Mouse (Mus musculus): ENCODE results near the gene Gm3336. TPM values are rescaled to one million over a fixed set of nuclear protein-coding genes. Genes with fewer than 3 reads are reported as not detected.

Gm3336 gene
- total and polyA plus RNA-seq, 2 experiments = 0.28 to 1.0 TPM

DNA sequence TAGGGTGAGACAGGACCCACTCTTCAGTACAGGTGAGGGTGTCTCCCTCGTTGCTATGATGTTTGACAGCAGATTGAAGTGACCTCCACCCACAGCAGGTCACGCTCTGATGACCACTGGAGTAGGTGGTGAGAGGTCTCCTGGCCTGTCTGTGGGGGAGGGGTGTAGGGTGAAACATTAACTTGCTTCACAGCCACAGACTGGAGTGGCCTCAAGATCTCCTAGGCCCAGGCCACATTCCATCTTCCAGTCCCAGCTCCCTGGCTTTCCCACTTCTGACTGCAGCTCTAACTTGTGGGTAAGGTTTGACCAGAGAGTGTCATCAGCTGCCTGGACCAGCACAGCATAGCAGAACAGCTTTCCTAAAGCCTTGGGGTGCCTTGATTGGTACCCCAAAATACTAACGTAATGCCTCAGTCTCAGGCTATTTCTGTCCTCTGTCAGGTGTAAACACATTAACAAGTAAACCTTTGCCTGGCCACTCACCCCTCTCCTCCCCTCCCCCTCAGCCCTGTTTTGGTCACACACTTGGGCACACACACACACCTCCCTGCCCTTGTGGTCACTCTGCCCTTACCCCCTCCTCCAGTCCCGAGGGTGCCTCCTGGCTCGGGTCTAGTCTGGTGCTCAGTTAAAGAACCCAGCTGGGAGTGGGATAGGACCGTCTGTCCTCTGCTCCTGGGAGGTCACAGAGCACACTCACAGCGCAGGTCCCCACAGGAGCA lies 5.3 kb downstream of the Gm3336 start, which contains the start of gene Pde4c:
Pde4c (plus strand) TSS at position 235 of the 725 bp plus-strand sequence.
- DNase-seq (ENCODE audit: extremely low read depth, low read depth, low spot score) = peak; percentile 97
- WGBS = 27% methylated on average over 7 of the region's 7 CpGs
- no peak for TF ChIP-seq CTCF (IDR thresholded peaks at IDR 0.05; ENCODE audit: low read depth, low read length)
- TF ChIP-seq POLR2A (IDR thresholded peaks at IDR 0.05; ENCODE audit: extremely low read depth, insufficient read depth, low read length) = peak; percentile 19; the same call in 1 of the 2 replicates
- peak within 1 kb of the TSS; percentile 93 for H3K27ac ChIP-seq (replicated peaks; ENCODE audit: insufficient read depth, low read depth, low read length)
- no peaks in the 10 kb centered on the region for H3K27me3 ChIP-seq (ENCODE audit: control insufficient read depth, insufficient read depth, low read length)
- peaks cover 9% of the 10 kb centered on the region; the same call in 1 of the 2 replicates for H3K79me2 ChIP-seq (ENCODE audit: control insufficient read depth, insufficient read depth, low read length)
- peaks cover 23% of the 10 kb centered on the region for H3K4me1 ChIP-seq (ENCODE audit: control insufficient read depth, insufficient read depth, low read length)
- no peaks in the 10 kb centered on the region for H3K36me3 ChIP-seq (ENCODE audit: control insufficient read depth, insufficient read depth, low read length)
- peak within 1 kb of the TSS; percentile 65 for H3K4me3 ChIP-seq (ENCODE audit: insufficient read depth, low read depth, low read length)
- H3K9ac ChIP-seq (ENCODE audit: low read depth, low read length) = peak within 1 kb of the TSS; percentile 82

DNA sequence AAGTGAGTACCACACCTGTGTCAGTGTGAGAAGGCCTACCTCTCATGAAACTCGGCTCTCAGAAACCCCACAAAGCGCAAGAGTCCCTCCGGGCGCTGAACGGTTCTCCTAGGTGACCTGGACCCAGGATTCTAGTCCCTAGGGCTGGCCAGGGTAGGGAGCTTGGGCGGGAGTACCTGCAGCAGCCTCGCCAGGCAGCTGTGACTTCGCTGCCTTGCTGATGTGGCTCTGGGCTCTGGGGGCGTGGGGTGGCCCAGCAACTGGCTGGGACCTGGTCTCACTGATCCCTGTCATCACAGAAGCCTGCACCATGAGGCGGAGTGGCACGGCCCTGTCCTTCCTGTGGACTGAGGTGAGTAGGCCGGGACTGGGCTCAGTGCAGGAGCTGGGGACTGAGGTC lies 5.9 kb downstream of the Gm3336 start:
- H3K27me3 ChIP-seq (ENCODE audit: control insufficient read depth, insufficient read depth, low read length) = no peaks in the 10 kb centered on the region
- peak overlapping the region; percentile 59 for H3K4me3 ChIP-seq (ENCODE audit: insufficient read depth, low read depth, low read length)
- H3K4me1 ChIP-seq (ENCODE audit: control insufficient read depth, insufficient read depth, low read length) = peaks cover 23% of the 10 kb centered on the region
- peaks cover 9% of the 10 kb centered on the region; the same call in 1 of the 2 replicates for H3K79me2 ChIP-seq (ENCODE audit: control insufficient read depth, insufficient read depth, low read length)
- 24% methylated on average over 12 of the region's 12 CpGs for WGBS
- peak overlapping the region; percentile 93 for H3K27ac ChIP-seq (replicated peaks; ENCODE audit: insufficient read depth, low read depth, low read length)
- peak overlapping the region; percentile 82 for H3K9ac ChIP-seq (ENCODE audit: low read depth, low read length)
- TF ChIP-seq POLR2A (IDR thresholded peaks at IDR 0.05; ENCODE audit: extremely low read depth, insufficient read depth, low read length) (no peak), CTCF (IDR thresholded peaks at IDR 0.05; ENCODE audit: low read depth, low read length) (no peak)
- DNase-seq (ENCODE audit: extremely low read depth, low read depth, low spot score) = peak; percentile 46
- H3K36me3 ChIP-seq (ENCODE audit: control insufficient read depth, insufficient read depth, low read length) = no peaks in the 10 kb centered on the region

DNA sequence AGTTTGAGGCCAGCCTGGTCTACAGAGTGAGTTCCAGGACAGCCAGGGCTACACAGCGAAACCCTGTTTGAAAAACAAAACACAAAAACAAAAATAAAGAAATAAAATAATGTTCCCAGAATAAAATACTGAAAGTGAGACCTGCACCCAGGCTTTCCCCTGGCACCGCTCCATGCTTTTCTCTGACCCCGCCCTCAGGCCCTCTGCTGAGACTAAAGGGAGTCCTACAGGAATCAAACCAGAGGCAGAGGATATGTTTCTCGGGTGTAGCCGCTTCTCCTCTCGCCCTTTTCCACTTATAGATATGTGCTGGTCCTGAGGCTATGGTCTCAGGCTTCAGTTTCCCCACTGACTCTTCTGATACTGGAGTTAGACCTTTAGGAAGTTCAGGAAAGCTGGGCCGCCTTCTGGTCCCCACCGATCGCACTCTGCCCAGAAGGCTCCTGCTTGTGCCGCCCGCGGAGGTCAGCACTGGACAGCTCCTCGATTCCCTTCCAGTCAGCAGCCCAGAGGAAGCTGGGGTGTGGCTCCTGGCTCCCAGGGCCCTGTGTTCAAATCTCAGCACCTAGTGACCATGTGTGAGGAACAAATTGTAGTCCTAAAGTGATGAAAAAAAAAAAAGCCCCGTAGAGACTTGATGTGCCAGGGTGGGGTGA lies 7.6 kb downstream of the Gm3336 start:
- Histone ChIP-seq H3K4me1 (ENCODE audit: control insufficient read depth, insufficient read depth, low read length) (peaks cover 14% of the 10 kb centered on the region), H3K9ac (ENCODE audit: low read depth, low read length) (no peak overlapping the region), H3K4me3 (ENCODE audit: insufficient read depth, low read depth, low read length) (no peak overlapping the region), H3K79me2 (ENCODE audit: control insufficient read depth, insufficient read depth, low read length) (peaks cover 9% of the 10 kb centered on the region; the same call in 1 of the 2 replicates), H3K36me3 (ENCODE audit: control insufficient read depth, insufficient read depth, low read length) (no peaks in the 10 kb centered on the region), H3K27ac (replicated peaks; ENCODE audit: insufficient read depth, low read depth, low read length) (no peak overlapping the region), H3K27me3 (ENCODE audit: control insufficient read depth, insufficient read depth, low read length) (no peaks in the 10 kb centered on the region)
- TF ChIP-seq CTCF (IDR thresholded peaks at IDR 0.05; ENCODE audit: low read depth, low read length) (no peak), POLR2A (IDR thresholded peaks at IDR 0.05; ENCODE audit: extremely low read depth, insufficient read depth, low read length) (no peak)
- DNase-seq (ENCODE audit: extremely low read depth, low read depth, low spot score) = no peak
- 54% methylated on average over 14 of the region's 14 CpGs for WGBS

DNA sequence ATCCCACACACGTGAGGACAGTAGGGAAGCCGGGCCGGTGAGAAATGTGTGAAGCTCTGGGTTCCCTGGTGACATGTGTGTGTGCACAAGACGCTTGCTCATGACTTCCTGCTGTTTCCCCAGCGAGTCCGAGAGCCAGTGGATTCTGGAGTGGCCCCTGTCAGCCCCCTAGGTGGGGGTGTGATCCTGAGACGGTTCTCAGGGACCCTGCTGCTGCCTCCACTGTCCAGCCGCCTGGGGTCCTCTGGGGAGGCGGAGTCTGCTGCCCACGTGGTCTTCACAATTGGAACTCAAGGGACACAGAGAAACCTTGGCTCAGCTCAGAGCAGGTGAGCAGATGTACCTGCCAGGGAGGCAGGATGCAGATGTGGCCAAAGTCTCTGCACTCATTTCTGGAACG lies 8.4 kb downstream of the Gm3336 start:
- Histone ChIP-seq H3K79me2 (ENCODE audit: control insufficient read depth, insufficient read depth, low read length) (peaks cover 7% of the 10 kb centered on the region; the same call in 1 of the 2 replicates), H3K27me3 (ENCODE audit: control insufficient read depth, insufficient read depth, low read length) (no peaks in the 10 kb centered on the region), H3K9ac (ENCODE audit: low read depth, low read length) (no peak overlapping the region), H3K27ac (replicated peaks; ENCODE audit: insufficient read depth, low read depth, low read length) (no peak overlapping the region), H3K36me3 (ENCODE audit: control insufficient read depth, insufficient read depth, low read length) (no peaks in the 10 kb centered on the region), H3K4me3 (ENCODE audit: insufficient read depth, low read depth, low read length) (no peak overlapping the region), H3K4me1 (ENCODE audit: control insufficient read depth, insufficient read depth, low read length) (peaks cover 12% of the 10 kb centered on the region)
- no peak for DNase-seq (ENCODE audit: extremely low read depth, low read depth, low spot score)
- TF ChIP-seq POLR2A (IDR thresholded peaks at IDR 0.05; ENCODE audit: extremely low read depth, insufficient read depth, low read length) (no peak), CTCF (IDR thresholded peaks at IDR 0.05; ENCODE audit: low read depth, low read length) (no peak)
- 78% methylated on average over 11 of the region's 11 CpGs for WGBS

DNA sequence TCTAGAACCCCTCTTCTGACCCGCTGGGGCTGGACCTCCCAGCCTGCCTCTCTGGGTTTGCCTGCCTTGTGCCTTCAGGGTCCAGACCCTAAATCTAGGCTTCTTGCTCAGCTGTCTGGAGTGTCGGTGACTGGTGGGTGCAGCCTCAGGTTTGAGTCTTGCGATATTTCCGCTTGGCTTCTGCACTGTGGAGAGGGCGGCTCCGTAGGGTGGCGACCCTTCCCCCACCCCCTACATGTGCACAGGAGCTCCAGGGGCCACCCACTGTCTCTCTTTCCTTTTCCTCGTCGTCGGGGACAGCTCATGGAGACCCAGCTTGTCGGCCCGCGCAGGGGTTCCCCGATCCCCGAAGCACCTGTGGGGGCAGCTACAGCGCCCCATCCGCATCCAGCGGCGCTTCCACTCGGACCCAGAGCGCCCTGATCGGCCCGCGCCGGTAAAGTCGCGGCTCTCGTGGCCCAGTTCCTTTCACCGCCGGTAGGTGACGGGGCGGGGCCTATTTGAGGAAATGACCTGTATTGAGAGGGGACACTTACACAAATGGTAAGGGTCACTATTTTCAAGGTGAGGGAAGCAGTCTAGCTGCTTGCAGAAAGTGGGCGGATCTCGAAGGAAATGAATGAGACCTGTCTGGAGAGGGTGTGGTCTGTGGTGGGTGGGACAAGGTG lies 11.6 kb downstream of the Gm3336 start:
- H3K27me3 ChIP-seq (ENCODE audit: control insufficient read depth, insufficient read depth, low read length) = no peaks in the 10 kb centered on the region
- DNase-seq (ENCODE audit: extremely low read depth, low read depth, low spot score) = no peak
- peaks cover 3% of the 10 kb centered on the region; the same call in 1 of the 2 replicates for H3K4me1 ChIP-seq (ENCODE audit: control insufficient read depth, insufficient read depth, low read length)
- no peak overlapping the region for H3K27ac ChIP-seq (replicated peaks; ENCODE audit: insufficient read depth, low read depth, low read length)
- no peak overlapping the region for H3K4me3 ChIP-seq (ENCODE audit: insufficient read depth, low read depth, low read length)
- H3K9ac ChIP-seq (ENCODE audit: low read depth, low read length) = no peak overlapping the region
- H3K79me2 ChIP-seq (ENCODE audit: control insufficient read depth, insufficient read depth, low read length) = no peaks in the 10 kb centered on the region; the same call in 1 of the 2 replicates
- TF ChIP-seq CTCF (IDR thresholded peaks at IDR 0.05; ENCODE audit: low read depth, low read length) = no peak
- TF ChIP-seq POLR2A (IDR thresholded peaks at IDR 0.05; ENCODE audit: extremely low read depth, insufficient read depth, low read length) = no peak
- WGBS = 51% methylated on average over 34 of the region's 34 CpGs
- H3K36me3 ChIP-seq (ENCODE audit: control insufficient read depth, insufficient read depth, low read length) = no peaks in the 10 kb centered on the region

All from liver, adult 2 months (tissue).